Mouse (Mus musculus) embryonic facial prominence, embryonic 15.5 days (tissue): ENCODE measurements at regions not wholly inside any gene's neighbourhood (a gene's known extent, or its start where the extent isn't known, plus 50 kb on each side); places are given as distances from the start of the nearest gene placed in this dataset.
A peak's percentile ranks its signal among the peaks of the same experiment; 100 is the strongest.

ENCODE experiments used
- ATAC-seq: fragments of 200-750 bp; cut with Nextera tagmentation; 2 replicates; pipeline ENCODE4 v1.8.0; 2017; ENCODE audit warnings: low read depth, moderate TSS enrichment; ENCODE audit not compliant: insufficient number of reproducible peaks, low FRiP score, low TSS enrichment
- H3K27ac ChIP-seq: fragments of 300-500 bp; sonication (generic); replicated peaks from 2 replicates; pipeline ENCODE4 v1.5.1; 2015; ENCODE audit warnings: mild to moderate bottlenecking, inconsistent platforms
- H3K27me3 ChIP-seq: fragments of 300-500 bp; sonication (generic); 2 replicates; pipeline ENCODE4 v1.6.1; 2015; ENCODE audit warnings: inconsistent platforms
- H3K36me3 ChIP-seq: fragments of 300-500 bp; sonication (generic); 2 replicates; pipeline ENCODE4 v1.6.1; 2015; ENCODE audit warnings: mild to moderate bottlenecking, inconsistent platforms
- H3K4me1 ChIP-seq: fragments of 300-500 bp; sonication (generic); 2 replicates; pipeline ENCODE4 v1.6.1; 2015; ENCODE audit warnings: inconsistent platforms
- H3K4me2 ChIP-seq: fragments of 300-500 bp; sonication (generic); replicated peaks from 2 replicates; pipeline ENCODE4 v1.6.1; 2015; ENCODE audit warnings: mild to moderate bottlenecking, inconsistent platforms
- H3K4me3 ChIP-seq: fragments of 300-500 bp; sonication (generic); replicated peaks from 2 replicates; pipeline ENCODE4 v1.5.1; 2015; ENCODE audit warnings: mild to moderate bottlenecking, inconsistent platforms
- H3K9ac ChIP-seq: fragments of 300-500 bp; sonication (generic); 2 replicates; pipeline ENCODE4 v1.6.1; 2015; ENCODE audit warnings: inconsistent platforms
- H3K9me3 ChIP-seq: fragments of 300-500 bp; sonication (generic); replicated peaks from 2 replicates; pipeline ENCODE4 v1.6.1; 2016; ENCODE audit warnings: inconsistent platforms
- WGBS: fragments of 180-500 bp; shearing (Covaris S2); methylation state at CpG from one replicate; pipeline ENCODE4 v1.1.7; 2015; 5-methylcytosine and 5-hydroxymethylcytosine counted together

DNA sequence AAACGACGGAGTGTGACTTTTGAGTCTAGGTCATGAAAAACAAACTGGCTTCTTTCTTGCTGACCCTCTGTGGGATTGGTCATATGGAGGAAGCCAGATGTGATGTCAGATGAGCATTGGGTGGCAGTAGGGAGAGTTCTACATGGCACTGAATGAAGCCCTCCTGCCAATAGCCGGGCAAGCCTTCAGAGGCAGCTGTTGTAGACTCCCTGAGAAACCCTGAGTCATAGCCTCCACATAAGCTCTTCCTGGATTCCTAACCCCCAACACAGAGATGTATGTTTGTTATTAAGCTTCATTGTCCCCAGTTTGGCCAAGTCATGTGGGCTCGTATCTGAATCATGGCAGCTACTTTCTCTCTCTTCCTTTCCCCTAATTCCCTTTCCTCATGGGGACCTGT lies 532.4 kb upstream of the Klf4 start:
- H3K4me1 ChIP-seq = no peaks in the 10 kb centered on the region
- no peak overlapping the region for H3K9ac ChIP-seq
- no peak overlapping the region for H3K27ac ChIP-seq
- ATAC-seq = no peak
- H3K4me2 ChIP-seq = no peak overlapping the region
- no peak overlapping the region for H3K4me3 ChIP-seq
- 88% methylated on average over 4 of the region's 4 CpGs for WGBS
- no peaks in the 10 kb centered on the region for H3K9me3 ChIP-seq
- no peaks in the 10 kb centered on the region for H3K27me3 ChIP-seq
- H3K36me3 ChIP-seq = no peaks in the 10 kb centered on the region

DNA sequence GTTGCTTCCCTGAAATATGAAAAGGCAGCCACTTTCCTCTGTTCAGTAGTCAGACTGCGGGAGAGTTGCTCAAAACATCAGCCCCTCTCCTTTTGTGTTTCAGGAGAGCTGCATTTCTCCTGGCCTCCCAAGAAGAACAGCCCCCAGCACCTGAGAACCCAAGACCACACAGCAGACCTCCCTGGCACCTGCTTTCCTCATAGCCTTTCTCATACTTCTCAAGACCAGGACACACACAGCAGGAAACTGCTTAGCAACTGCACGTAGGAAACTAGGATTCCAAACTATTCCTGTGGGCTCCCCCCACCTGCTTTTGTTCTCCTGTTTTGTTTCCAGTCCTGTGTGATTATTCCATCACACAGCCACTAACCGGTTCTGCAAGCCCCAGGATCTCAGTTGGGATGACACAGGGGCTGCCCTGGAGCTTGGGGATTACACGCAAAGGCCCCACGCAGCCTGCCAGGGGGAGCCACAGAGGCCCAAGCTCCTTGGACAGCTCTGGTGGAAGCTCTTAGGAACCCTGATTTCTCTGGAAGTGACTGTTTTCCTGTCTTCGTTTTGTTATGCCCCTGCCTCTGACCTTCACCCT lies 519.6 kb upstream of the Klf4 start:
- Histone ChIP-seq H3K4me2 (no peak overlapping the region), H3K9me3 (no peaks in the 10 kb centered on the region), H3K4me1 (peaks cover 12% of the 10 kb centered on the region), H3K4me3 (no peak overlapping the region), H3K36me3 (no peaks in the 10 kb centered on the region), H3K27me3 (no peaks in the 10 kb centered on the region), H3K9ac (no peak overlapping the region), H3K27ac (peak overlapping the region; percentile 79)
- peak; percentile 76; the same call in 1 of the 2 replicates for ATAC-seq
- WGBS = 28% methylated on average over 6 of the region's 6 CpGs

DNA sequence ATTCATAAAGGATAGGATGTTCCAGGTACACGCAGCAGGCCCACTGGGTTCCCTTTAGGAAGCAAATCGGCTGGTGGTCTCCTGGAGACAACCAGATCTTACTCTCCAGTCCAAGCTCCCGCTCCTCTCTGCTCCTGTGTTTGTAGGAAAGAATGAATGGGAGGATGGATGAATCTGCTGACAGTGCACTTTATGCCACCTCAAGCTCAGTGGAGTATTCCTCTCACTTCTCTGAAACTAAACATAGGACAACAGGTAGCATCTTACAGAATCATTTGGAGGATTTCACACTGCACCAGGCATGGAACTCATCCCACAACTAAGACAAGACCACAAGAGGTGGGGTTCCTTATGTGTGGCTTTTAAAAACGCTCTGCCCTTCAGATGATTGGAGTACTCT lies 507.1 kb upstream of the Klf4 start:
- 89% methylated on average over 4 of the region's 4 CpGs for WGBS
- H3K9me3 ChIP-seq = no peaks in the 10 kb centered on the region
- H3K9ac ChIP-seq = no peak overlapping the region
- H3K4me3 ChIP-seq = no peak overlapping the region
- H3K27ac ChIP-seq = no peak overlapping the region
- no peaks in the 10 kb centered on the region for H3K27me3 ChIP-seq
- no peaks in the 10 kb centered on the region for H3K36me3 ChIP-seq
- no peak overlapping the region for H3K4me2 ChIP-seq
- no peaks in the 10 kb centered on the region for H3K4me1 ChIP-seq
- ATAC-seq = no peak

GRCm38 (mm10) chr4:56036334-56036733 lies 504.1 kb upstream of the Klf4 start:
- no peaks in the 10 kb centered on the region for H3K27me3 ChIP-seq
- WGBS = 72% methylated on average over 6 of the region's 6 CpGs

GRCm38 (mm10) chr4:56035543-56035942 lies 503.3 kb upstream of the Klf4 start:
- Histone ChIP-seq H3K4me3 (no peak overlapping the region), H3K36me3 (no peaks in the 10 kb centered on the region), H3K4me1 (no peaks in the 10 kb centered on the region), H3K27me3 (no peaks in the 10 kb centered on the region), H3K9me3 (no peaks in the 10 kb centered on the region), H3K27ac (no peak overlapping the region), H3K9ac (no peak overlapping the region), H3K4me2 (no peak overlapping the region)
- WGBS = 70% methylated on average over 5 of the region's 5 CpGs
- ATAC-seq = no peak

More at GRCm38 (mm10) chr4:56036334-56036733, 504.1 kb upstream of the Klf4 start:
- H3K4me3 ChIP-seq = no peak overlapping the region
- no peak overlapping the region for H3K4me2 ChIP-seq
- no peaks in the 10 kb centered on the region for H3K9me3 ChIP-seq
- no peak overlapping the region for H3K9ac ChIP-seq
- H3K4me1 ChIP-seq = no peaks in the 10 kb centered on the region
- H3K27ac ChIP-seq = no peak overlapping the region
- ATAC-seq = no peak
- H3K36me3 ChIP-seq = no peaks in the 10 kb centered on the region

GRCm38 (mm10) chr4:56028441-56028840 lies 496.2 kb upstream of the Klf4 start:
- no peak for ATAC-seq
- no peaks in the 10 kb centered on the region for H3K9me3 ChIP-seq
- no peak overlapping the region for H3K9ac ChIP-seq
- no peak overlapping the region for H3K4me3 ChIP-seq
- no peak overlapping the region for H3K4me2 ChIP-seq
- 60% methylated on average over 3 of the region's 3 CpGs for WGBS
- 0 out of 2 replicates have a peak, but pooled peaks cover 3% of the 10 kb centered on the region for H3K4me1 ChIP-seq
- no peak overlapping the region for H3K27ac ChIP-seq
- H3K27me3 ChIP-seq = no peaks in the 10 kb centered on the region
- H3K36me3 ChIP-seq = no peaks in the 10 kb centered on the region

- no peak for ATAC-seq
- WGBS = 86% methylated on average over 6 of the region's 6 CpGs
Measured at GRCm38 (mm10) chr4:56027258-56027657, 495.0 kb upstream of the Klf4 start.

GRCm38 (mm10) chr4:56024478-56024877 lies 492.2 kb upstream of the Klf4 start:
- no peak overlapping the region for H3K4me3 ChIP-seq
- no peak overlapping the region for H3K4me2 ChIP-seq
- H3K9me3 ChIP-seq = no peaks in the 10 kb centered on the region
- no peak overlapping the region for H3K27ac ChIP-seq
- no peaks in the 10 kb centered on the region for H3K36me3 ChIP-seq
- ATAC-seq = no peak
- H3K9ac ChIP-seq = no peak overlapping the region
- H3K4me1 ChIP-seq = 0 out of 2 replicates have a peak, but pooled peaks cover 3% of the 10 kb centered on the region
- no peaks in the 10 kb centered on the region for H3K27me3 ChIP-seq

More at GRCm38 (mm10) chr4:56027258-56027657, 495.0 kb upstream of the Klf4 start:
- H3K9ac ChIP-seq = no peak overlapping the region
- H3K27ac ChIP-seq = no peak overlapping the region
- no peaks in the 10 kb centered on the region for H3K27me3 ChIP-seq
- H3K4me2 ChIP-seq = no peak overlapping the region
- no peaks in the 10 kb centered on the region for H3K36me3 ChIP-seq
- no peak overlapping the region for H3K4me3 ChIP-seq
- H3K4me1 ChIP-seq = 0 out of 2 replicates have a peak, but pooled peaks cover 3% of the 10 kb centered on the region
- no peaks in the 10 kb centered on the region for H3K9me3 ChIP-seq

DNA sequence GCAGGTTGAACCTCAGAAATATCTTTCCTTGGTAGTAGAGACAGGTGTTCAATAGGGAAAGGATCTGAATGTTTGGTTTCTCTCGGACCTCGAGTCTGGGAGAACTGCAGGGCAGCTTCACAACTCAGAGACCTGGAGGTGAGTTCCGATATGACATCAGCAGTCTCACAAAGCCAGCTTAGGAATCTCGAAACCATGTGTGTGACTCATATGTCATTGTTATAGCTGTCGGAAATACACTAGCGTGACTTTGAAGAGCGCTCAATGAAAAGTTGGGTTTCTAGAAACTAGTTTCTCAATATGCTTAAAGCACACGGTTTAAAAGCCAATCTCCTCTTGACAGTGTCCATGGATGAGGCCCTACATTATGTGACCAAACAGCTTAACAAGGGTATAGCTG lies 485.9 kb upstream of the Klf4 start:
- no peaks in the 10 kb centered on the region for H3K4me1 ChIP-seq

DNA sequence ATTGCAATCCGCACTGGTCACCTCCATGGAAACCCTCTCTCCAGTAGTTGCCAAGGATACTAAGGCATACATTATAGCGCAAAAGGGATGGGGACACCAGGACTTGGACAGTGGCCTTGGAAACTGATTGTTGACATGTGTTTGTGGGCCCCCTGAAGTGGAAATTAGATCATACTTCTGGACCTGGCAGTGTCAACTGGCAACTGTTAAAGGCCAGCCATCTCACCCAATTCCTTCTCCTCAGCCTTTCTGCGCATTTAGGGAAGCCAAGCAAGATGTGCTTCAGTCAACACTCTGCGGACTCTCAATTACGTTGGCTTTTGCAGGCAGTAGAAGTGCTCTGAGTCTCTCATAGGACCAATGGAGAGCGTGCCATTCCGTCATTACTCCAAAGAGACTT lies 483.2 kb upstream of the Klf4 start:
- no peak for ATAC-seq
- Histone ChIP-seq H3K27ac (no peak overlapping the region), H3K4me1 (no peaks in the 10 kb centered on the region), H3K9ac (no peak overlapping the region), H3K9me3 (no peaks in the 10 kb centered on the region), H3K36me3 (no peaks in the 10 kb centered on the region), H3K4me3 (no peak overlapping the region), H3K4me2 (no peak overlapping the region), H3K27me3 (no peaks in the 10 kb centered on the region)
- 89% methylated on average over 7 of the region's 7 CpGs for WGBS

More for the DNA sequence above, 485.9 kb upstream of the Klf4 start:
- Histone ChIP-seq H3K9ac (no peak overlapping the region), H3K27me3 (no peaks in the 10 kb centered on the region), H3K4me2 (no peak overlapping the region), H3K9me3 (no peaks in the 10 kb centered on the region), H3K36me3 (no peaks in the 10 kb centered on the region), H3K4me3 (no peak overlapping the region), H3K27ac (no peak overlapping the region)
- no peak for ATAC-seq
- WGBS = 86% methylated on average over 8 of the region's 8 CpGs

- Histone ChIP-seq H3K4me1 (no peaks in the 10 kb centered on the region), H3K4me3 (no peak overlapping the region), H3K27me3 (no peaks in the 10 kb centered on the region), H3K36me3 (no peaks in the 10 kb centered on the region), H3K9ac (no peak overlapping the region), H3K9me3 (no peaks in the 10 kb centered on the region), H3K4me2 (no peak overlapping the region), H3K27ac (no peak overlapping the region)
- WGBS = 84% methylated on average over 2 of the region's 2 CpGs
- ATAC-seq = no peak
Measured at GRCm38 (mm10) chr4:56008287-56008686, 476.0 kb upstream of the Klf4 start.

DNA sequence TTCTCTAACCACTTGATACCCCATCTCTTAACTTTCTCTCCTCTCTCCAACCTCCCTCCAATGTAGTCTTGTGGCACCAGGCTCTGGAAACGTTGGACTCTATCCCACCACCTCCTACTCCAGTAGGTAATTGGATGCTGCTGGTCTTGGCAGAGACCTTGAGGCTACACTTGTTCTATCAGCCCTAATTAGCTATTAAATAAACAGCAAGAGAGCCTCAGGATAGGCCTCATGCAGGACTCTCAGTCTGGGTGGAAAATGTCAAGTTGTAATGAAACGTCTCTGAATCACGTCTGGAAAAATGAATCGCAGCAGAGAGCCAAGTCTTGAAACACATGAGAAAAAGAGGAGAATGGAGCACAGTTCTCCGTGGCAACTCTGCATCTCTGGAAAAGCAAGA lies 472.0 kb upstream of the Klf4 start:
- Histone ChIP-seq H3K36me3 (no peaks in the 10 kb centered on the region), H3K9ac (no peak overlapping the region), H3K9me3 (no peaks in the 10 kb centered on the region), H3K27me3 (no peaks in the 10 kb centered on the region), H3K4me1 (no peaks in the 10 kb centered on the region), H3K27ac (no peak overlapping the region), H3K4me3 (no peak overlapping the region), H3K4me2 (no peak overlapping the region)
- WGBS = 49% methylated on average over 5 of the region's 5 CpGs
- ATAC-seq = no peak
